Mouse (Mus musculus) intestine, embryonic 14.5 days (tissue): Measurements from ENCODE around the gene C1qtnf3. TPM values are rescaled to one million over a fixed set of nuclear protein-coding genes. Genes with fewer than 3 reads are reported as not detected.

ENCODE experiments used
- ATAC-seq: fragments of 200-750 bp; cut with Nextera tagmentation; replicated peaks from 2 replicates; pipeline ENCODE4 v1.8.0; 2017; ENCODE audit warnings: low read depth, moderate number of reproducible peaks, moderate TSS enrichment, moderate library complexity; ENCODE audit not compliant: low FRiP score, low TSS enrichment
- DNase-seq: peaks from one replicate; pipeline ENCODE4 v3.0.0-alpha.2; 2018; ENCODE audit warnings: low spot score
- H3K27ac ChIP-seq: fragments of 300-500 bp; sonication (generic); 2 replicates; pipeline ENCODE4 v1.5.1; 2014; ENCODE audit warnings: low read depth, mild to moderate bottlenecking, control low read depth
- H3K27me3 ChIP-seq: fragments of 300-500 bp; sonication (generic); replicated peaks from 2 replicates; pipeline ENCODE4 v1.6.1; 2014; ENCODE audit warnings: low read length, control low read depth; ENCODE audit not compliant: control insufficient read depth, insufficient read depth
- H3K36me3 ChIP-seq: fragments of 300-500 bp; sonication (generic); 2 replicates; pipeline ENCODE4 v1.6.1; 2014; ENCODE audit warnings: low read length, control low read depth; ENCODE audit not compliant: control insufficient read depth, insufficient read depth
- H3K4me1 ChIP-seq: fragments of 300-500 bp; sonication (generic); replicated peaks from 2 replicates; pipeline ENCODE4 v1.6.1; 2014; ENCODE audit warnings: low read length, control low read depth, mixed read lengths; ENCODE audit not compliant: control insufficient read depth, insufficient read depth
- H3K4me2 ChIP-seq: fragments of 300-500 bp; sonication (generic); 2 replicates; pipeline ENCODE4 v1.6.1; 2014; ENCODE audit warnings: low read length
- H3K4me3 ChIP-seq: fragments of 300-500 bp; sonication (generic); 2 replicates; pipeline ENCODE4 v1.5.1; 2014; ENCODE audit warnings: low read depth, low read length, control low read depth, mixed read lengths
- H3K9ac ChIP-seq: fragments of 300-500 bp; sonication (generic); 2 replicates; pipeline ENCODE4 v1.6.1; 2014; ENCODE audit warnings: mild to moderate bottlenecking, low read length
- H3K9me3 ChIP-seq: fragments of 300-500 bp; sonication (generic); 2 replicates; pipeline ENCODE4 v1.6.1; 2016; ENCODE audit warnings: low read length, control low read depth; ENCODE audit not compliant: control insufficient read depth
- WGBS: fragments of 180-500 bp; shearing (Covaris S2); extraction: QIAGEN DNeasy Blood & Tissue Kit; methylation state at CpG from one replicate; pipeline ENCODE4 v1.1.7; 2014; 5-methylcytosine and 5-hydroxymethylcytosine counted together
- polyA plus RNA-seq: library from polyadenylated mRNA; unstranded; fragments of >200 nt; fragmentation: Nextera tagmentation; extraction: Ambion mirVana; gene quantifications from 2 replicates; pipeline ENCODE4 v1.2.1, GENCODE M21; 2014

The C1qtnf3 gene
- polyA plus RNA-seq, 1 experiment from 2014 or later = 0.95 TPM

- Histone ChIP-seq H3K27me3 (no peaks in the 10 kb centered on the region), H3K4me1 (no peaks in the 10 kb centered on the region), H3K9ac (no peak overlapping the region), H3K9me3 (no peaks in the 10 kb centered on the region), H3K4me3 (no peak overlapping the region), H3K27ac (no peak overlapping the region), H3K36me3 (peaks cover 5% of the 10 kb centered on the region; the same call in 1 of the 2 replicates), H3K4me2 (no peak overlapping the region)
- ATAC-seq (no peak), DNase-seq (no peak)
- 57% methylated on average over 5 of the region's 5 CpGs for WGBS
Measured at GRCm38 (mm10) chr15:10999832-11000231, 47.7 kb downstream of the C1qtnf3 start.

DNA sequence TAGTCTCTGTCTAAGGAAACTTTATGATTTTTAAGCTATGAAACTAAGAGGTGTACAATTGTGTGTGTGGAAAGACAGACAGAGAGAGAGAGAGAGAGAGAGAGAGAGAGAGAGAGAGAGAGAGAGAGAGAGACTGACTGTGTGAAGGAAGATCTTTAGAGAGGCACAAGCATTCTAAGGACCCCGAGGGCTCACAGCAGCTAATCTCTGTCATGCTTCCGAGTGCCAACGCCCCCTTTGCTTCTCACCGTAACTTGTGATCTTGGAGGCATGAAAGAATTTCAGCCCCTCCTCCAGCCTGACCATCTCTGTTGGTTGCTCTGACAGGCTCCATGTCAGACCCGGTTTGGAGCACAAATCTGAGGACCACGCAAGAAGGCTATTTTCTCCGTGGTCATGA lies 48.3 kb downstream of the C1qtnf3 start, which contains the start of gene Slc45a2:
Slc45a2 (plus strand) TSS at position 301 of the 400 bp plus-strand sequence.
- Histone ChIP-seq H3K9me3 (no peaks in the 10 kb centered on the region), H3K27ac (no peak within 1 kb of the TSS), H3K4me1 (no peaks in the 10 kb centered on the region), H3K4me3 (no peak within 1 kb of the TSS), H3K4me2 (no peak within 1 kb of the TSS), H3K27me3 (no peaks in the 10 kb centered on the region), H3K36me3 (no peaks in the 10 kb centered on the region), H3K9ac (no peak within 1 kb of the TSS)
- 64% methylated on average over 7 of the region's 7 CpGs for WGBS
- ATAC-seq (no peak), DNase-seq (no peak)

DNA sequence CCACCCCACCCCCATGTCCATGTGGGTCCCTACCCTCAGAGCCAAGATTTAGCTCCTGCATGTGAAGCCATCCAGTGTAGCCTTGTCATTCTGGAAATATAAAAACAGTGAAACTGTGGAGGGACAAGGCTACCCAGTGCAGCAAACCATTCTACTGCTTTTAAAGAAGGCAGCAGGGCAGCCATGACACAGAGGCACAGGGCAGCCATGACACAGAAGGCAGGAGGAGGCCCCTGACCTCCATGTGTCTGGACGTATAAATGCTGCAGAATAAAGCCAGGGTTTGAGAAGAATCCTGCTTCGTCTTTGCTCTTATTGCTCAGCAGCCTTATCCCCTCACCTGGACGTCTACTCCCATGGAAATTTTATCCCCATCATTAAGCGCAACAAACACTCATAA lies 51.7 kb downstream of the C1qtnf3 start:
- Histone ChIP-seq H3K4me3 (no peak overlapping the region), H3K9ac (no peak overlapping the region), H3K27me3 (no peaks in the 10 kb centered on the region), H3K4me2 (no peak overlapping the region), H3K36me3 (no peaks in the 10 kb centered on the region), H3K27ac (no peak overlapping the region), H3K9me3 (no peaks in the 10 kb centered on the region), H3K4me1 (no peaks in the 10 kb centered on the region)
- DNase-seq (no peak), ATAC-seq (no peak)
- WGBS = 86% methylated on average over 4 of the region's 4 CpGs

DNA sequence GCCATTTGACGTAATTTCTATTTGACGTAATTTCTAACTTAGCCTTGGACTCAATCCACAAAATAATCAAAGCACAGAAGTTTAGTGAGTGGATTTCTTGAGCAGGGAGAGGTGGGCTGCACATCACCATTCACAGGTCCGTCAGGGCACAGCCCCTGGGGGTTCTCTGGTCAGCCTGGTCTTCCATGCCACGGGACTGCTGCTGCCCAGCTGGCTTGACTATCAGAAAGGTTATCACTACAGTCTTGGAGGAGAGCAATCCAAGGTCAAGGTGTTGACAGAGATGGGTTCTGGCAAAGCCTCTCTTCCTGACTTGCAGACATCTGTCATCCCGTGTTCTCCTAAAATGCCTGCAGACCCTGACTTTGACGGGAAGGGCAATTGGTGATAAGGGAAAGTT lies 52.5 kb downstream of the C1qtnf3 start:
- Histone ChIP-seq H3K9ac (no peak overlapping the region), H3K36me3 (no peaks in the 10 kb centered on the region), H3K4me3 (no peak overlapping the region), H3K27me3 (no peaks in the 10 kb centered on the region), H3K4me2 (no peak overlapping the region), H3K4me1 (no peaks in the 10 kb centered on the region), H3K9me3 (no peaks in the 10 kb centered on the region), H3K27ac (no peak overlapping the region)
- no peak for ATAC-seq
- no peak for DNase-seq
- WGBS = 65% methylated on average over 6 of the region's 6 CpGs

DNA sequence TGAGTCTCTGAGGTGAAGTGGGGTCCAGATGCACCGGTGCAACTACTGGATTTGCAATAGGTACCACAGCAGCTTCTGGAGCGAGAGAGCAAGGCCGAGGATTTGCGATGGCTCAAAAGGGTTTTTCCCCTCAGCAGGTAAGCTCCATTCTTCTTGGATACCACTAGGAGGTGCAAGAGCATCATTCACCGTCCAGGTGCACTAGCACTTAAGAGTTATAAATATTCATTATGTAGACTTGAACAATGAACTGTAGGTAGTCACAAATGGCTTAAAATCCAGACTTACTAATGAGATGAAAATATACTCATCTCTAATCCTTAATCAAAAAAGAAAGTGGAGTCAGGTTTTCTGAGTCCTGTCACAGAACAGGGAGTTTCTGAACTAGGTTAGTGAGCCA lies 56.6 kb downstream of the C1qtnf3 start:
- Histone ChIP-seq H3K36me3 (no peaks in the 10 kb centered on the region), H3K4me3 (no peak overlapping the region), H3K4me2 (no peak overlapping the region), H3K27me3 (no peaks in the 10 kb centered on the region), H3K4me1 (no peaks in the 10 kb centered on the region), H3K27ac (no peak overlapping the region), H3K9me3 (no peaks in the 10 kb centered on the region), H3K9ac (no peak overlapping the region)
- DNase-seq (no peak), ATAC-seq (no peak)
- 25% methylated on average over 5 of the region's 5 CpGs for WGBS

DNA sequence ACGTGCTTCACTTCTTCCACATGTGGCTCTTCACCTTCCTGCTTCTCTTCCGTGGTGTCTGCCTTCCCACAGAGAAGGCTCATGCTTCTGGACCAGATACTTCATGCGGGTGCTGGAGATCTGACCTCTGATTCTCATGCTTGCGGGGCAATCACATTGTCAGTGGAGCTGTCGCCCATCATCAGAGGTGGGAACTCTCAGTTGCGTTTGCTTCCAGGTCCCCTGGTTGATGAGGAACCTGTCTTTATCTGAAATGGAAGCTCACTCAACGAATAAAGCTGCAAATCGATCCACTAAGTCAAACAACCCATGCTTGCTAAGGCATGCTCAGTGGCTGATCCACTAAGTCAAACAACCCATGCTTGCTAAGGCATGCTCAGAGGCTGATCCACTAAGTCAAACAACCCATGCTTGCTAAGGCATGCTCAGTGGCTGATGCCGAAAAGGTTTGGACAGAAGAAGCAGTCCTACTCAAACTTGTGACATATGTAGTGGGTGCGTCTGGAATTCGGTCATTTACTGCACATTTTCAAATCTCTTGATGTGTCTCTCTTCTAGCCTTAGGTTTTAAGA lies 58.9 kb downstream of the C1qtnf3 start:
- no peak overlapping the region for H3K9ac ChIP-seq
- H3K4me2 ChIP-seq = no peak overlapping the region
- DNase-seq = no peak
- H3K27me3 ChIP-seq = no peaks in the 10 kb centered on the region
- no peak overlapping the region for H3K27ac ChIP-seq
- H3K4me3 ChIP-seq = no peak overlapping the region
- no peaks in the 10 kb centered on the region for H3K4me1 ChIP-seq
- no peaks in the 10 kb centered on the region for H3K9me3 ChIP-seq
- H3K36me3 ChIP-seq = no peaks in the 10 kb centered on the region
- no peak for ATAC-seq
- WGBS = 76% methylated on average over 11 of the region's 11 CpGs

DNA sequence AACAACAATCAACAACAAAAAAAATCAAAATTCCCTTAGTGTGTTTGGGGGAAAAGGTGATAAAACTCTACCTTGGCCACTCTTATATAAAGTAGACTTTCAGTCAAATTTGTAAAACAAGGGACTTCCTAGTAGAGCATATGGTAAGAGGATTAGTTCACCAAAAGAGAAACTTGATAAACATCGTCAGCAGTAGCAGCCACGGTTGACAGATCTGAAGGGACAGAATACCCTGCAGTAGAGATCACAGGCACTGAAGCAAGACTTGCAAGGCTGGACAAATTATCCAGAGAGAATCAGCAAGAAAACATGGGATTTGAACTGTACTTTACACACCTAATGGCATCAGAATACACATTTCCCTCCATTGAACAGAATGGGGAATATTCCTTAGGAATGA lies 62.8 kb downstream of the C1qtnf3 start:
- H3K9ac ChIP-seq = no peak overlapping the region
- no peaks in the 10 kb centered on the region for H3K9me3 ChIP-seq
- H3K4me2 ChIP-seq = no peak overlapping the region
- 81% methylated on average over 2 of the region's 2 CpGs for WGBS
- DNase-seq = no peak
- no peak overlapping the region for H3K27ac ChIP-seq
- ATAC-seq = no peak
- no peak overlapping the region for H3K4me3 ChIP-seq
- no peaks in the 10 kb centered on the region for H3K27me3 ChIP-seq
- H3K4me1 ChIP-seq = no peaks in the 10 kb centered on the region
- no peaks in the 10 kb centered on the region for H3K36me3 ChIP-seq

GRCm38 (mm10) chr15:11026801-11027561 lies 74.8 kb downstream of the C1qtnf3 start:
- no peak for DNase-seq

More at GRCm38 (mm10) chr15:11026801-11027561, 74.8 kb downstream of the C1qtnf3 start:
- Histone ChIP-seq H3K9ac (no peak overlapping the region), H3K4me1 (no peaks in the 10 kb centered on the region), H3K36me3 (no peaks in the 10 kb centered on the region), H3K9me3 (no peaks in the 10 kb centered on the region), H3K4me3 (no peak overlapping the region), H3K27me3 (no peaks in the 10 kb centered on the region), H3K4me2 (no peak overlapping the region), H3K27ac (no peak overlapping the region)
- 62% methylated on average over 4 of the region's 4 CpGs for WGBS
- no peak for ATAC-seq
